Mouse (Mus musculus) forebrain, embryonic 16.5 days (tissue): ENCODE data around the gene Pdpn. TPM values are rescaled to one million over a fixed set of nuclear protein-coding genes. Genes with fewer than 3 reads are reported as not detected.

ENCODE experiments used
- ATAC-seq: fragments of 200-750 bp; cut with Nextera tagmentation; 2 replicates; pipeline ENCODE4 v1.8.0; 2017; ENCODE audit warnings: mild to moderate bottlenecking, moderate library complexity
- H3K27ac ChIP-seq: fragments of 300-500 bp; sonication (generic); 2 replicates; pipeline ENCODE4 v1.5.1; 2014; ENCODE audit warnings: low read length, control low read depth
- H3K27me3 ChIP-seq: fragments of 300-500 bp; sonication (generic); replicated peaks from 2 replicates; pipeline ENCODE4 v1.6.1; 2014; ENCODE audit warnings: low read length; ENCODE audit not compliant: control insufficient read depth, insufficient read depth
- H3K36me3 ChIP-seq: fragments of 300-500 bp; sonication (generic); 2 replicates; pipeline ENCODE4 v1.6.1; 2014; ENCODE audit not compliant: control insufficient read depth, insufficient read depth
- H3K4me1 ChIP-seq: fragments of 300-500 bp; sonication (generic); replicated peaks from 2 replicates; pipeline ENCODE4 v1.6.1; 2014; ENCODE audit warnings: low read length; ENCODE audit not compliant: control insufficient read depth, insufficient read depth
- H3K4me2 ChIP-seq: fragments of 300-500 bp; sonication (generic); 2 replicates; pipeline ENCODE4 v1.6.1; 2014; ENCODE audit warnings: mild to moderate bottlenecking, low read length, control low read depth
- H3K4me3 ChIP-seq: fragments of 300-500 bp; sonication (generic); replicated peaks from 2 replicates; pipeline ENCODE4 v1.5.1; 2014; ENCODE audit warnings: mild to moderate bottlenecking, low read length, control low read depth
- H3K9ac ChIP-seq: fragments of 300-500 bp; sonication (generic); replicated peaks from 2 replicates; pipeline ENCODE4 v1.6.1; 2014; ENCODE audit warnings: low read depth, low read length, control low read depth
- H3K9me3 ChIP-seq: fragments of 300-500 bp; sonication (generic); 2 replicates; pipeline ENCODE4 v1.6.1; 2016; ENCODE audit warnings: low read length; ENCODE audit not compliant: control insufficient read depth
- whole genome bisulfite sequencing: fragments of 180-500 bp; shearing (Covaris S2); extraction: QIAGEN DNeasy Blood & Tissue Kit; methylation state at CpG from one replicate; pipeline ENCODE4 v1.1.7; 2014; 5-methylcytosine and 5-hydroxymethylcytosine counted together
- polyA plus RNA-seq: library from polyadenylated mRNA; unstranded; fragments of >200 nt; fragmentation: Nextera tagmentation; extraction: Ambion mirVana; gene quantifications from 2 replicates; pipeline ENCODE4 v1.2.1, GENCODE M21; 2015

The Pdpn gene
- polyA plus RNA-seq, 1 experiment from 2014 or later = 41.3 TPM

GRCm38 (mm10) chr4:143301875-143302274 lies 2.5 kb upstream of the Pdpn start:
- Histone ChIP-seq H3K9ac (no peak overlapping the region), H3K4me2 (no peak overlapping the region), H3K36me3 (no peaks in the 10 kb centered on the region), H3K27me3 (no peaks in the 10 kb centered on the region), H3K4me1 (peaks cover 21% of the 10 kb centered on the region), H3K27ac (no peak overlapping the region), H3K9me3 (no peaks in the 10 kb centered on the region), H3K4me3 (no peak overlapping the region)
- ATAC-seq = no peak
- WGBS = 46% methylated on average over 4 of the region's 4 CpGs

GRCm38 (mm10) chr4:143301042-143301441 lies 1.7 kb upstream of the Pdpn start:
- Histone ChIP-seq H3K4me2 (no peak overlapping the region), H3K9ac (no peak overlapping the region), H3K27ac (no peak overlapping the region), H3K4me3 (no peak overlapping the region), H3K9me3 (no peaks in the 10 kb centered on the region), H3K4me1 (peaks cover 26% of the 10 kb centered on the region), H3K36me3 (no peaks in the 10 kb centered on the region), H3K27me3 (no peaks in the 10 kb centered on the region)
- no peak for ATAC-seq
- WGBS = 72% methylated on average over 5 of the region's 5 CpGs

- Histone ChIP-seq H3K4me1 (peaks cover 30% of the 10 kb centered on the region), H3K36me3 (no peaks in the 10 kb centered on the region)
Measured at GRCm38 (mm10) chr4:143300113-143300688, 837 bp upstream of the Pdpn start.

GRCm38 (mm10) chr4:143298431-143299315 lies 691 bp downstream of the Pdpn start:
- no peaks in the 10 kb centered on the region for H3K36me3 ChIP-seq
- H3K4me2 ChIP-seq = peak overlapping the region; percentile 58
- no peaks in the 10 kb centered on the region for H3K27me3 ChIP-seq
- H3K9me3 ChIP-seq = no peaks in the 10 kb centered on the region
- peak; percentile 58 for ATAC-seq
- peak overlapping the region; percentile 44 for H3K4me3 ChIP-seq
- H3K4me1 ChIP-seq = peaks cover 30% of the 10 kb centered on the region
- H3K27ac ChIP-seq = peak overlapping the region; percentile 39
- H3K9ac ChIP-seq = peak overlapping the region; percentile 44
- WGBS = 2% methylated on average over 24 of the region's 24 CpGs

More at GRCm38 (mm10) chr4:143300113-143300688, 837 bp upstream of the Pdpn start:
- Histone ChIP-seq H3K9ac (no peak overlapping the region), H3K4me3 (peak overlapping the region; percentile 13; the same call in 1 of the 2 replicates), H3K9me3 (no peaks in the 10 kb centered on the region), H3K27ac (no peak overlapping the region), H3K27me3 (no peaks in the 10 kb centered on the region), H3K4me2 (peak overlapping the region; percentile 58)
- no peak for ATAC-seq
- 9% methylated on average over 12 of the region's 12 CpGs for WGBS

GRCm38 (mm10) chr4:143297016-143297556 lies 2.3 kb downstream of the Pdpn start:
- 1% methylated on average over 12 of the region's 12 CpGs for WGBS
- ATAC-seq = peak; percentile 74

GRCm38 (mm10) chr4:143296153-143296552 lies 3.2 kb downstream of the Pdpn start:
- no peaks in the 10 kb centered on the region for H3K9me3 ChIP-seq
- no peaks in the 10 kb centered on the region for H3K36me3 ChIP-seq
- H3K4me1 ChIP-seq = peaks cover 30% of the 10 kb centered on the region
- ATAC-seq = no peak
- no peaks in the 10 kb centered on the region for H3K27me3 ChIP-seq
- no peak overlapping the region for H3K4me2 ChIP-seq
- no peak overlapping the region for H3K9ac ChIP-seq
- 64% methylated on average over 5 of the region's 5 CpGs for WGBS
- no peak overlapping the region for H3K27ac ChIP-seq
- H3K4me3 ChIP-seq = no peak overlapping the region

More at GRCm38 (mm10) chr4:143297016-143297556, 2.3 kb downstream of the Pdpn start:
- H3K27me3 ChIP-seq = no peaks in the 10 kb centered on the region
- peak overlapping the region; percentile 37 for H3K27ac ChIP-seq
- peak overlapping the region; percentile 27; the same call in 1 of the 2 replicates for H3K9ac ChIP-seq
- peaks cover 30% of the 10 kb centered on the region for H3K4me1 ChIP-seq
- peak overlapping the region; percentile 27 for H3K4me3 ChIP-seq
- peak overlapping the region; percentile 41 for H3K4me2 ChIP-seq
- H3K36me3 ChIP-seq = no peaks in the 10 kb centered on the region
- no peaks in the 10 kb centered on the region for H3K9me3 ChIP-seq

GRCm38 (mm10) chr4:143294324-143294723 lies 5.0 kb downstream of the Pdpn start:
- H3K4me3 ChIP-seq = no peak overlapping the region
- no peak overlapping the region for H3K4me2 ChIP-seq
- ATAC-seq = no peak
- H3K9ac ChIP-seq = no peak overlapping the region
- no peaks in the 10 kb centered on the region for H3K27me3 ChIP-seq
- H3K9me3 ChIP-seq = no peaks in the 10 kb centered on the region
- 61% methylated on average over 6 of the region's 6 CpGs for WGBS
- peaks cover 22% of the 10 kb centered on the region for H3K4me1 ChIP-seq
- H3K27ac ChIP-seq = no peak overlapping the region
- H3K36me3 ChIP-seq = no peaks in the 10 kb centered on the region

- Histone ChIP-seq H3K9ac (no peak overlapping the region), H3K27me3 (no peaks in the 10 kb centered on the region), H3K9me3 (no peaks in the 10 kb centered on the region), H3K4me3 (no peak overlapping the region), H3K4me2 (no peak overlapping the region), H3K27ac (no peak overlapping the region), H3K36me3 (no peaks in the 10 kb centered on the region), H3K4me1 (no peaks in the 10 kb centered on the region)
- no peak for ATAC-seq
- whole genome bisulfite sequencing = 76% methylated on average over 7 of the region's 7 CpGs
Measured at GRCm38 (mm10) chr4:143288880-143289279, 10.5 kb downstream of the Pdpn start.

GRCm38 (mm10) chr4:143288473-143288872 lies 10.9 kb downstream of the Pdpn start:
- Histone ChIP-seq H3K4me3 (no peak overlapping the region), H3K27me3 (no peaks in the 10 kb centered on the region), H3K4me2 (no peak overlapping the region), H3K9ac (no peak overlapping the region), H3K36me3 (no peaks in the 10 kb centered on the region), H3K4me1 (no peaks in the 10 kb centered on the region), H3K9me3 (no peaks in the 10 kb centered on the region), H3K27ac (no peak overlapping the region)
- 85% methylated on average over 6 of the region's 6 CpGs for WGBS
- ATAC-seq = no peak
